Mouse (Mus musculus) embryonic facial prominence, embryonic 10.5 days (tissue): Measurements from ENCODE around the gene Creb3l1. TPM values are rescaled to one million over a fixed set of nuclear protein-coding genes. Genes with fewer than 3 reads are reported as not detected.
A peak's percentile ranks its signal among the peaks of the same experiment; 100 is the strongest.

Source experiments
- DNase-seq: peaks from one replicate; pipeline ENCODE4 v3.0.0-alpha.2; 2017; ENCODE audit warnings: low spot score
- H3K27ac ChIP-seq: fragments of 300-500 bp; sonication (generic); replicated peaks from 2 replicates; pipeline ENCODE4 v1.5.1; 2016; ENCODE audit warnings: mild to moderate bottlenecking
- H3K27me3 ChIP-seq: fragments of 300-500 bp; sonication (generic); replicated peaks from 2 replicates; pipeline ENCODE4 v1.6.1; 2016; ENCODE audit warnings: low read depth, mild to moderate bottlenecking; ENCODE audit not compliant: poor library complexity, severe bottlenecking
- H3K36me3 ChIP-seq: fragments of 300-500 bp; sonication (generic); replicated peaks from 2 replicates; pipeline ENCODE4 v1.6.1; 2016; ENCODE audit warnings: mild to moderate bottlenecking, moderate library complexity
- H3K4me1 ChIP-seq: fragments of 300-500 bp; sonication (generic); 2 replicates; pipeline ENCODE4 v1.6.1; 2016
- H3K4me3 ChIP-seq: fragments of 300-500 bp; sonication (generic); 2 replicates; pipeline ENCODE4 v1.5.1; 2016; ENCODE audit warnings: mild to moderate bottlenecking, moderate library complexity
- H3K9me3 ChIP-seq: fragments of 300-500 bp; sonication (generic); 2 replicates; pipeline ENCODE4 v1.6.1; 2016; ENCODE audit warnings: mild to moderate bottlenecking
- WGBS: fragments of 180-500 bp; shearing (Covaris S2); methylation state at CpG from one replicate; pipeline ENCODE4 v1.1.7; 2016; 5-methylcytosine and 5-hydroxymethylcytosine counted together
- polyA plus RNA-seq: library from polyadenylated mRNA; unstranded; fragments of >200 nt; fragmentation: Nextera tagmentation; extraction: Ambion mirVana; gene quantifications from 2 replicates; pipeline ENCODE4 v1.2.1, GENCODE M21; 2016

Creb3l1 gene
- polyA plus RNA-seq, 1 experiment from 2014 or later = 1.0 TPM

DNA sequence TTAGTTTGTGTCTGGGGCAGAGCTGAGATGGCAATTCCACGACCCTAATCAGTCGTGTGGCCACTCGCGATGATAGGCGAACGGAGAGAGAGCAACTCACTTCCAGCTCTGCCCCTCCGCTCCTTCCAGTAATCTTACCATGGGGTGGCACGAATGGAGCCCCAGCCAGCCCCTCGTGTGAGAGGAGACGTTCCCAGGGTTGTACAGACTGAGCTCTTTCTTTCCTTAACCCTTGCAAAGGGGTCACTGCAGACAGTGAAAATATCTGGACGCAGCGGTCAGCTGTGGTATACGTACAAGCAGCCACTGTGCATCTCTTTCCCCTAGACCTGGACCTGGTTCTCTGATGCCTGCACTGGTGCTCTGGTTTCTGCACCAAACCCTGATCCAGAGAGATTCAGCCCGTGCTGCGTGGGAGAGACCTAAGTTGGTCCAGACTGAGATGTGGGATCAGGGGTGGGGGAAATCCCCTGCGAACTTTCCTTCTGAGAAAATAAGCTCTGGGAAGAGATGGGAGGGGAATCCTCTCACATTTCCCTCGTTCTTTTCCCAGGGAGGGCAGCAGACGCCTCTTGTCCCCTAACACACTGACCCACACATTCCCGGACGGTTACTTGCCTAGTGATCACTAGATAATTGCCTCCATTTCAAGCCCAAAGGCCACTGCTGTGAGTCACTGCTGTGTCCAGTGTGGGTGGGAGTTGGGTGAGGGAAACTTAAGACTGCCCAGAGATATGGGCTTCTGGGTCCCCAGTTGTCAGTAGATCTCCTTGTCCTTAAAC is 15.5 kb downstream of the Creb3l1 start:
- DNase-seq = no peak
- no peaks in the 10 kb centered on the region for H3K9me3 ChIP-seq
- no peaks in the 10 kb centered on the region for H3K36me3 ChIP-seq
- H3K4me3 ChIP-seq = peak overlapping the region; percentile 64
- peaks cover 50% of the 10 kb centered on the region for H3K4me1 ChIP-seq
- H3K27me3 ChIP-seq = peaks cover 36% of the 10 kb centered on the region
- 2% methylated on average over 20 of the region's 20 CpGs for WGBS
- H3K27ac ChIP-seq = peak overlapping the region; percentile 88

- WGBS = under 1% methylated on average over 34 of the region's 34 CpGs
- Histone ChIP-seq H3K4me1 (peaks cover 43% of the 10 kb centered on the region), H3K4me3 (peak overlapping the region; percentile 64), H3K9me3 (no peaks in the 10 kb centered on the region), H3K36me3 (no peaks in the 10 kb centered on the region), H3K27ac (peak overlapping the region; percentile 88), H3K27me3 (peaks cover 36% of the 10 kb centered on the region)
- DNase-seq = peak; percentile 98
These were observed 16.2 kb downstream of the Creb3l1 start for GRCm38 (mm10) chr2:92007933-92008622.

GRCm38 (mm10) chr2:92006983-92007921 is 17.1 kb downstream of the Creb3l1 start:
- Histone ChIP-seq H3K9me3 (no peaks in the 10 kb centered on the region), H3K4me1 (peaks cover 35% of the 10 kb centered on the region), H3K27ac (peak overlapping the region; percentile 88), H3K4me3 (peak overlapping the region; percentile 64), H3K36me3 (no peaks in the 10 kb centered on the region), H3K27me3 (peaks cover 42% of the 10 kb centered on the region)
- DNase-seq = peak; percentile 78
- WGBS = 1% methylated on average over 28 of the region's 28 CpGs

DNA sequence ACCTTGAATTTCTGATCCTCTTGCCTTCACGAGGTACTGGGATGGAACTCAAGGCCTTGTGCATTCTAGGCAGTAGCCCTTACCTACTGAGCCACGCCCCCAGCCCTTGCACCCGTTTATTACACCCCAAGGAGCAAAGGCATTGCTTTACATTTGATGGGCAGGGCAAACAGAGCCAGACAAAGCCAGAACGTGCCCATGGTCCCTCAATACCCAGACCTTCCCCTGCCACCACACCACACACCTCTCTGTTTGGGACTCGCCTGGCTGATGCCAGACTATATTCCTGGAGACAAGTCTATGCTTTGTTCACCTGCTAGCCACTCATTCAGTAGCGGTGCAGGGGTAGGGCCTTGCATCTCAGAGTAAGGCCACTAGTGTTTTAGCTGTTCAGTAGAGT is 17.8 kb downstream of the Creb3l1 start:
- Histone ChIP-seq H3K4me3 (peak overlapping the region; percentile 64), H3K4me1 (peaks cover 31% of the 10 kb centered on the region), H3K27me3 (peaks cover 47% of the 10 kb centered on the region), H3K9me3 (no peaks in the 10 kb centered on the region), H3K36me3 (no peaks in the 10 kb centered on the region), H3K27ac (0 out of 2 replicates have a peak overlapping the region, but pooled peaks have one; percentile 88)
- 56% methylated on average over 6 of the region's 6 CpGs for WGBS
- no peak for DNase-seq

GRCm38 (mm10) chr2:92004617-92005016 is 19.7 kb downstream of the Creb3l1 start:
- no peak for DNase-seq

GRCm38 (mm10) chr2:91997905-91998608 is 26.2 kb downstream of the Creb3l1 start:
- Histone ChIP-seq H3K27me3 (peaks cover 22% of the 10 kb centered on the region), H3K9me3 (no peaks in the 10 kb centered on the region), H3K4me1 (peaks cover 12% of the 10 kb centered on the region), H3K27ac (no peak overlapping the region), H3K4me3 (no peak overlapping the region), H3K36me3 (no peaks in the 10 kb centered on the region)
- DNase-seq = no peak
- 86% methylated on average over 16 of the region's 16 CpGs for WGBS

More at GRCm38 (mm10) chr2:92004617-92005016, 19.7 kb downstream of the Creb3l1 start:
- H3K9me3 ChIP-seq = no peaks in the 10 kb centered on the region
- H3K27ac ChIP-seq = no peak overlapping the region
- H3K36me3 ChIP-seq = no peaks in the 10 kb centered on the region
- no peak overlapping the region for H3K4me3 ChIP-seq
- H3K4me1 ChIP-seq = peaks cover 31% of the 10 kb centered on the region
- WGBS = 70% methylated on average over 7 of the region's 7 CpGs
- peaks cover 41% of the 10 kb centered on the region for H3K27me3 ChIP-seq

- peaks cover 9% of the 10 kb centered on the region; the same call in 1 of the 2 replicates for H3K27me3 ChIP-seq
- H3K9me3 ChIP-seq = no peaks in the 10 kb centered on the region
- no peak for DNase-seq
- peaks cover 12% of the 10 kb centered on the region for H3K4me1 ChIP-seq
- H3K4me3 ChIP-seq = no peak overlapping the region
- H3K36me3 ChIP-seq = no peaks in the 10 kb centered on the region
- no peak overlapping the region for H3K27ac ChIP-seq
- WGBS = 92% methylated on average over 5 of the region's 5 CpGs
These were observed 28.3 kb downstream of the Creb3l1 start for GRCm38 (mm10) chr2:91996006-91996405.

DNA sequence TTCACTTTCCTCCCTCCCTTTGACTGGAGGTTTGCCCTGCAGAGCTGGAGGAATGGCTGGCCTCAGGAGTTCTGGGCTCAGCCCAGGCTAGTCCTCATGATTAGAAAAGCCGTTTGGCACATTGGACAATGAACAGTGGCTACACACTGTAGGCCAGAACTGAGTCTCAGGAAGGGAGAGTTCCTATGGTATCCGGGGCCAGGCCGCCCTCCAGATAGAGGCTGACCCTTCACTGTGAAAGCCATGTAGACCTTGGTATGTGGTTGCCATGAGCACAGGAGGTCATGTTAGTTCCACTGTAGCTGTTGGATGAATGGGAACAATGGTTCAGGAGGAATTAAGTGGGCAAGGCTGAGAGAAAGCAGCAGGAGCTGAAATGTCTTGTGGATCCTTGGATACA is 30.9 kb downstream of the Creb3l1 start:
- Histone ChIP-seq H3K27me3 (peaks cover 14% of the 10 kb centered on the region), H3K4me1 (peaks cover 12% of the 10 kb centered on the region), H3K9me3 (no peaks in the 10 kb centered on the region), H3K27ac (no peak overlapping the region), H3K4me3 (no peak overlapping the region), H3K36me3 (no peaks in the 10 kb centered on the region)
- WGBS = 75% methylated on average over 3 of the region's 3 CpGs
- no peak for DNase-seq

- Histone ChIP-seq H3K4me3 (no peak overlapping the region), H3K27me3 (peaks cover 15% of the 10 kb centered on the region; the same call in 1 of the 2 replicates), H3K27ac (no peak overlapping the region), H3K36me3 (no peaks in the 10 kb centered on the region), H3K4me1 (peaks cover 36% of the 10 kb centered on the region), H3K9me3 (no peaks in the 10 kb centered on the region)
- no peak for DNase-seq
These were observed 34.6 kb downstream of the Creb3l1 start for GRCm38 (mm10) chr2:91989750-91990149.

- peak; percentile 86 for DNase-seq
- H3K36me3 ChIP-seq = no peaks in the 10 kb centered on the region
- WGBS = 3% methylated on average over 3 of the region's 3 CpGs
- peaks cover 44% of the 10 kb centered on the region for H3K4me1 ChIP-seq
- H3K9me3 ChIP-seq = no peaks in the 10 kb centered on the region
- H3K4me3 ChIP-seq = no peak overlapping the region
- H3K27ac ChIP-seq = no peak overlapping the region
- peaks cover 15% of the 10 kb centered on the region; the same call in 1 of the 2 replicates for H3K27me3 ChIP-seq
These were observed 36.8 kb downstream of the Creb3l1 start for GRCm38 (mm10) chr2:91987542-91987941.

DNA sequence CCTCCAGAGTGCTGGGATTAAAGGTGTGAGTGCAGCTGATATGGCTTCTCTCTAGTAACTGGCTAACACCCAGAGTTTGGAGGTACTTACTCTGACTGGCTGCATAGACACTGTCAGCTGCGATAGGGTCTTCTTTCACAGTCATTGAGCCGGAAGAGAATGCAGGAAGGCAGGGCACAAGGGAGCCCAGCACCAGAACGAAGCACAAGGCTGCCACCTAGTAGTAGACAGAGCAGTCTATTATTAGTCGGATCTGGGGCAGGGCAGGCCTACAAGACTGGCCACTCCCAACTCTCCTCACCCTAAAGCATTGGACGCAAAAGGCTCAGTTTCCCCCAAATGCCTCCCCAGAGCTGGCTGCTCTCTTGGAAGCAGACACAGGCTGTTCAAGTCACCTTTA is 38.2 kb downstream of the Creb3l1 start:
- Histone ChIP-seq H3K4me3 (no peak overlapping the region), H3K9me3 (no peaks in the 10 kb centered on the region), H3K27me3 (peaks cover 15% of the 10 kb centered on the region; the same call in 1 of the 2 replicates), H3K36me3 (no peaks in the 10 kb centered on the region), H3K27ac (peak overlapping the region; percentile 3; the same call in 1 of the 2 replicates), H3K4me1 (peaks cover 47% of the 10 kb centered on the region)
- DNase-seq = peak; percentile 46
- 4% methylated on average over 5 of the region's 5 CpGs for WGBS
